Mouse (Mus musculus): ENCODE measurements around the gene Pih1d1.
"Not testable (repeated sequence)": the region's sequence is repeated elsewhere in the genome, so short reads cannot be mapped to it uniquely, and the experiment has no call there.

Gene Pih1d1

GRCm38 (mm10) chr7:45167761-45168445, 13.8 kb downstream of the Pih1d1 start:
- no peak for DNase-seq (ENCODE audit: low read depth, low spot score)

GRCm38 (mm10) chr7:45168656-45169055, 14.6 kb downstream of the Pih1d1 start:
- DNase-seq (ENCODE audit: low read depth, low spot score), result no peak

GRCm38 (mm10) chr7:45169495-45169894, 15.4 kb downstream of the Pih1d1 start:
- DNase-seq (ENCODE audit: low read depth, low spot score), result no peak

GRCm38 (mm10) chr7:45172974-45173373, 18.9 kb downstream of the Pih1d1 start:
- no peak for DNase-seq (ENCODE audit: low read depth, low spot score)

- DNase-seq (ENCODE audit: low read depth, low spot score), result not testable (repeated sequence)
These were observed 19.7 kb downstream of the Pih1d1 start for GRCm38 (mm10) chr7:45173772-45174171.

GRCm38 (mm10) chr7:45174567-45175280, 20.6 kb downstream of the Pih1d1 start:
- DNase-seq (ENCODE audit: low read depth, low spot score), result no peak

- DNase-seq (ENCODE audit: low read depth, low spot score), result no peak
These were observed 21.3 kb downstream of the Pih1d1 start for GRCm38 (mm10) chr7:45175398-45175797.

- DNase-seq (ENCODE audit: low read depth, low spot score), result no peak
These were observed 21.8 kb downstream of the Pih1d1 start for GRCm38 (mm10) chr7:45175929-45176328.

GRCm38 (mm10) chr7:45176356-45176755, 22.3 kb downstream of the Pih1d1 start:
- no peak for DNase-seq (ENCODE audit: low read depth, low spot score)

- no peak for DNase-seq (ENCODE audit: low read depth, low spot score)
These were observed 24.4 kb downstream of the Pih1d1 start for GRCm38 (mm10) chr7:45178550-45178949.

GRCm38 (mm10) chr7:45179469-45179868, 25.4 kb downstream of the Pih1d1 start, which contains the start of gene Gfy:
Gene Gfy (minus strand): TSS chr7:45179569.
- no peak for DNase-seq (ENCODE audit: low read depth, low spot score)

GRCm38 (mm10) chr7:45180896-45181477, 26.9 kb downstream of the Pih1d1 start, which contains the start of gene Pth2:
Gene Pth2 (plus strand): TSS chr7:45180995.
- no peak for DNase-seq (ENCODE audit: low read depth, low spot score)

- DNase-seq (ENCODE audit: low read depth, low spot score), result no peak
These were observed 27.4 kb downstream of the Pih1d1 start for GRCm38 (mm10) chr7:45181540-45181939.

GRCm38 (mm10) chr7:45182199-45182601, 28.1 kb downstream of the Pih1d1 start:
- DNase-seq (ENCODE audit: low read depth, low spot score), result peak; percentile 71

- DNase-seq (ENCODE audit: low read depth, low spot score), result no peak
These were observed 28.5 kb downstream of the Pih1d1 start for GRCm38 (mm10) chr7:45182606-45183005.

- DNase-seq (ENCODE audit: low read depth, low spot score), result no peak
These were observed 29.6 kb downstream of the Pih1d1 start for GRCm38 (mm10) chr7:45183672-45184071.

GRCm38 (mm10) chr7:45185921-45186320, 31.8 kb downstream of the Pih1d1 start:
- no peak for DNase-seq (ENCODE audit: low read depth, low spot score)

GRCm38 (mm10) chr7:45189600-45189999, 35.5 kb downstream of the Pih1d1 start:
- no peak for DNase-seq (ENCODE audit: low read depth, low spot score)

GRCm38 (mm10) chr7:45190186-45190585, 36.1 kb downstream of the Pih1d1 start:
- no peak for DNase-seq (ENCODE audit: low read depth, low spot score)

- no peak for DNase-seq (ENCODE audit: low read depth, low spot score)
These were observed 37.1 kb downstream of the Pih1d1 start for GRCm38 (mm10) chr7:45191161-45191560.

GRCm38 (mm10) chr7:45191803-45192363, 37.8 kb downstream of the Pih1d1 start:
- no peak for DNase-seq (ENCODE audit: low read depth, low spot score)

GRCm38 (mm10) chr7:45192585-45193310, 38.6 kb downstream of the Pih1d1 start:
- no peak for DNase-seq (ENCODE audit: low read depth, low spot score)

All from c-Kit-negative CD71-positive TER-119-positive erythroid progenitor cells, embryonic 14.5 days (primary cell).